Mouse (Mus musculus): ENCODE data around the gene Bmp6. TPM values are rescaled to one million over a fixed set of nuclear protein-coding genes. Genes with fewer than 3 reads are reported as not detected.

The Bmp6 gene
- total RNA-seq, 1 experiment from 2014 or later: 7.2 TPM

GRCm38 (mm10) chr13:38515845-38516244 is 170.9 kb downstream of the Bmp6 start:
- DNase-seq: no peak

DNA sequence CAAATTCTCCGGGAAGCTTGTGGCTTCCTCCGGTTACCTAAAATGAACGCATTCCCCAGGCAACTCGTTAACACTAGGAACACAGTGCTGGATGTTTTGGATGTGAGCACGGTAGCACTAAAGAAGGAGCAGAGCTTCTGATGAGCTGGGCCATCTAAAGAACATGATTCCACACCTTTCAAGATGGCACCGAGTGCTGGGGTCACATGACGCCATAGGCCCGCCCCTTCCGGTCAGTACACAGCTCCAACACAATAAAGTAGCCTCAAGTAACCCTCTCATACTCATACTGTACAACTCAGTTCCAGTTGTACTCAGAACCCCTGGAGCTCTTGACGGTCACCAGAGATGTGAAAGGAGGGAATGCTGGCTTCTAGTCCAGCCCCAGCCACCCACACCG is 171.7 kb downstream of the Bmp6 start:
- DNase-seq: no peak

DNA sequence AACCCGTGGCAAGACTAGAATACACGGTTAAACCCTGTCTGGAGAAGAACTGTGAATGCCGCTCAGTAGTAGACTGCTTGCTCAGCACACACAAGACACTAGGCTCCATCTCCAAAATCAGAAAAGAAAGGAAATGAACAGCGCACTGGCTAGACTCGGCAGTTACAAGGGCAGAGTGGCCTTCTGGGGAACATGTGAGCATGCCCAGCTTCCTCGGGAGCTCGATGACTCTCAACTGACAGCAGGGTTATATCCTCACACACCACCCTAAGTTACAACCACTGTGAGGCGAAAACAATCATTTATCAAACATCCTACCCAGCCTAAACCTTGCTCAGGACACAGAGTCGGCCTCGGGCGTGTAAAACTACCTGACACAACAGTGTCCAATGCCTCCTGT is 175.4 kb downstream of the Bmp6 start:
- no peak for DNase-seq

- no peak for DNase-seq
These were observed 177.2 kb downstream of the Bmp6 start for GRCm38 (mm10) chr13:38522056-38522654.

DNA sequence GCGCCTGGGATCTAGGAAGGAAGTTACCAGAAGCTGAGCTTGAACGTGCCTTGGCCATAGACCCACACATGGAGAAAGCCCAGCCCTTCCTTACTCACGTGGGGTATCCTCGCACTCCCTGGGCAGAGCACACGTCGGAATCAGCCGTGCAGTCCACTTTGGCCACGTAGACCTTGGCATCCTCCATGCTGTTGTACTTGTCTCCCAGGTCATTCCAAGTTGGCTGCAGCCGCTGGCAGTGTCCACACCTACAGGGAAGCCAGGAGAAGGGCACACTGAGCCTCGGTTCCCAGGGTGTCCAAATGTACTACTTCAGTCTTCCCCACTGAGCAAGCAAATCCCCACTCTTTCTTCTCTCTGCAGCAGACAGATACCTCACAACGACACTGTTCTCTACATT is 178.3 kb downstream of the Bmp6 start:
- DNase-seq: no peak

GRCm38 (mm10) chr13:38525261-38525660 is 180.4 kb downstream of the Bmp6 start:
- DNase-seq: no peak

- no peak for DNase-seq
These were observed 181.2 kb downstream of the Bmp6 start for GRCm38 (mm10) chr13:38526116-38526515.

DNA sequence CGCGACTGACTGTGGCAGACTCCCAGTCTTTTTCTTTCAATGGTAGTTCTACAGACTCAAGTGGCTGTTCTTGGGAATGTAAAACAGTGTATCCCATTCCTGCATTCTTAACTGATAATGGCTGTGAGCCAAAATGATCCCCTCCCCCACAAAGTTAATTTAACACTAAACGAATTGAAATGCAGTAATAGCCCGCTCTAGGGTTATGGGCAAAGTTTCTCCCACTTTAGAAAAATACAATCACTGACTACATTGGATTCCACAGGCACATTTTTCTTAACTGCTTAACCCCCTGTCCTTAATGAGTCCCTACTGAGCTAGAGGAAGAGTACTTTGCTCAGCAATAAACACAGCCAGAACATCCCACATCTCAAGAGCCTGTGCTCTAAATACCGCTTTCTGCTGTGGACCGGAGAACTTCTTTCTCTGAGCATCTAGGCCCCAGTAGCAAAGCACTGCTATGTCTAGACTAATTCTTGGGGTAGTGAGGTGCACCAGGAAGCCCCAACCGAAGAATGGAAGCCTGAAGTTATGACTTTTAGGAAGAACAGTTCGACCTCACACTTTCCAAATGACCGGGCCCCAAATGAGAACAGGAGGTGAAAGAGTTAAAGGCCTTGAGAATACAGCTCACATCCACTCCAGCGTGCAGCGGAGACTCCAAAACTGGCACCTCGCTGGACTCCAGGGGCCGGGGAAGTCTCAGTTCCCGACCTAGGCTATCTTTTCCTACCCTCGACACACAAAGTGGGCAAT is 182.3 kb downstream of the Bmp6 start:
- no peak for DNase-seq

DNA sequence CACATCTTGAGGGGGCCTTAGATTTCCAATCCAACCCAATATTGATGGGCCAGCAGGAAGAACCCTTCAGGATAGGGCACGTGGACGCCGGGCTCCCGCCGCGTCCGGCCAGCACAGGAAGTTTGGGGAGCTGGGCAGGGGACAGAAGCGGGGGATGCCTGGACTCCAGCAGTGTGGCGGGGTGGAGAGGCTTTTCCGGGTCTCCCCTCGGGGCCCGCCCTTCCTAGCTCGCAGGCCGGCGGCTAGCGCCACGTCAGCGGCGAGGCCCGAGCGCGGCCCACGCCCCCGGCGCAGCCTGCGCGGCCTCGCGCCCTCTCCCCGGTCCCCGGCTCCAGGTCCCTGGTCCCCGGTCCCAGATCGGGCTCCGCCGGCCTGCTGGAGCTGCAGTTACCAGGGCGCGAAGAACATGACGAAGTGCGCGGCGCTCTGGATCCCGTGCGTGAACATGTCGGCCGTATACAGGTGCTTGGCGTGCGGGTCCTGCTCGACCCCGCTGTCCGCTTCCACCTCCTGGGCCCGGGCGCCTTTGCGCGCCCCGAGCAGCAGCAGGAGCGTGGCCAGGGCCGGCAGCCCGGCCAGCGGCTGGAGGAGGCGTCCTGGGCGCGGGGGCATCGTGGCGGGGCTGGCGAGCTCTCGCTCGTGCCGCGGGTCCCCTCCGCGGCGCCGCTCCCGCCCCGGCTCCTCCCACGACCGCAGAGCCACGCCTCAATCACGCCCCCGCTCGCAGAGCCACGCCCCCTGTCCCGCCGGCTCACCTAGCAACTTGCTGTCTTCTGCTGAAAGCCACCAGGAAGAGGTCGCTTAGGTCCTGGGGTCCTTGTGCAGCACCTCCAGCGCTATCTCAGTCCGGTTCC is 183.1 kb downstream of the Bmp6 start:
- peak; percentile 91 for DNase-seq

DNA sequence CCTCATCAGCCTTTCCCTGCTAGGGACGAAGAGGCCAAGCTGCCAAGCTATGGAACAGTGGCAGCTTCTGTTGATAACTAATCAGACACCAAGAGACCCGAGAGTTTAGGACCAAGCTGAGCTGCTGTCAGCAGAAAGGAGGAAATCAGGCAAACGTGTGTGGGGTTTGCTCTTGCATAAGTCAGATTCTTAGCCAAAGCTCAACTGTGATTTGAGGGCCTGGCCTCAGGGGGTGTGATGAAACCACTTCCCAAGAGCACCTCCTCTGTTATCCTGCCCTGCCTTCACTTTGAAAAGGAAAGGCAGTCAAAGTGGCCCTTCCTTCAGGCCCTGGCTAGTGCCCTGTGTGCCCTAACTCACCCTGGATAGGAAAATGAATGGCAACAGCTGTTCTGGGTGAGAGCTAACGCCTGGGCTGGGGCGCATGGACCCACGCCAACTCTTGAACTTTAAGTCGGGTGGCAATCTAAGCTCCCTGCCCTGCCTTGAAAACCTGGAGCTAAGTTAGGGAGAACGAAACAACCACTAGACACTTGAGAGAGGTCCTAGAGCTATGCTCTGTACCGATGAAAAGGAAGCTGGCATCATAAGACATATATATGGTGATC is 183.9 kb downstream of the Bmp6 start, which contains the start of gene Txndc5:
Txndc5 (minus strand) TSS at position 138 of the 608 bp plus-strand sequence.
- no peak for DNase-seq

- DNase-seq: no peak
These were observed 184.7 kb downstream of the Bmp6 start for GRCm38 (mm10) chr13:38529576-38529975.

DNA sequence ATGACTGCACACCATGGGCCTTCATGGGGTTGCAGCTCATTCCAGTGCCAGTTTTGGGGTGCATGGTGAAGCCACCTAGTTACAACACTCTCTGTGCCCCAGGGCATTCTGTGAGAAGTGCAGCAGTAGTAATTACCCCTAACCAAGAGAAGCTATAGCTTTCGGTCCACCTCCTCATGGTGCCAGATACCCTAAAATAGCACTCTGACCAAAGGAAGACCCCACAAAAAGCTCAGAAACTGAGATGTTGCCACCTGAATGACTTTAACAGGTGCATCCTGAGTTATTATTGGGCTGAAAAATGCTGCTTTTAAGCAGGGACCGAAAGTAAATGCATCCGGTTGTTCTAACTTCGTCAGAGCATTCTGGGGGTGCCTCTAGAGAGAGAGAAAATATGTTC is 186.6 kb downstream of the Bmp6 start:
- no peak for DNase-seq

GRCm38 (mm10) chr13:38533461-38533860 is 188.6 kb downstream of the Bmp6 start:
- DNase-seq: no peak

DNA sequence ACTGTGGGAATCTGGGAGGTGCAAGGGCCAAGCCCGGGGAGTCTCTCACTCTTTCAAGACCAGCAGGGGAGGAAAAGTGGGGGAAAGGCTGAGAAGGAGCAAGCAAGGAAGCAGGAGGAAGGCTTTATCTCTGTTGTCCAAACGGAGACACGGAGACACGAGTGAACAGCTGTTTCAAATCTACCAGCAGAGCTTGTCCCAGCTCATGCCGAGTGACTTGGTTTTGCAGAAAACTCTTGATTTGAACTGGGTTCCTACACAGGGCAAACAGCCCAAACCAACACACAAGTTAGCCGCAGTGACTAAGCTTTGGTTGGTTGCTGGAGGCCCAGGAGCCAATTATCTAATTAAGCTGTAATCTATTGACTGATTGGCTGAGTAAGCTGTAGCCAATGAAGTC is 189.1 kb downstream of the Bmp6 start:
- DNase-seq: no peak

GRCm38 (mm10) chr13:38534731-38535130 is 189.8 kb downstream of the Bmp6 start:
- DNase-seq: no peak

GRCm38 (mm10) chr13:38537521-38537920 is 192.6 kb downstream of the Bmp6 start:
- no peak for DNase-seq

GRCm38 (mm10) chr13:38539192-38539900 is 194.4 kb downstream of the Bmp6 start:
- DNase-seq: no peak

- no peak for DNase-seq
These were observed 198.7 kb downstream of the Bmp6 start for GRCm38 (mm10) chr13:38543455-38544125.

DNA sequence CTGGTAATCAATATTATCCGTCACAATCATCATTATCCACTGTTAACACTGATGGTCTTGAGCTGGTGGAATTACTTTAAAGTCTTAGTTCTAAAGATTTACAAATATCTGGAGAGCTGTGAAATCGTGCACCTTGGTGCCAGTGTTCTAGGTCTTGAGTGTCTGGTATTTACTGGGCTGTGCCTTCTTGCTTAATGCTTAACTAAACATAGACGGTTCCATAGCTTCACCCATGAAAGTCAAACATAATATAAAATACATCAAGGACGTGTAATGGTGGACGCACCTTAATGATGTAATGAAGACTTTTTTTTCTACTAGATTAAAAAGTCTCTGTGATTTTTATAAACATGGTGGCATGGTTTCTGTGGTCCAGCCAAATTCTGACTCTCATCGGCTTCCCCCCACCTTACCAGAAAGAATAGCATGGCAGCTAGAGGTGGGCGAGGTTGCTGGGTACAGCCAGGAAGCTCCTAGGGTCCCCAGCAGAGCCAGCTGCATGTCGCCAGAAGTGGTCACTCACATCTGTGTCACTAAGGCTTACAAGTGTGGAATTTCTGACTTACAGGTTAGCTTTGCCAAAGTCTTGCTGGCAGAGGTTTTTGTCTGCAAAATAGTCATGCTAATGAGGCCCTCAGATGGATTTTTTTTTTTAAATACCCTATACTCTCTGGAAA is 200.0 kb downstream of the Bmp6 start:
- DNase-seq: no peak

DNA sequence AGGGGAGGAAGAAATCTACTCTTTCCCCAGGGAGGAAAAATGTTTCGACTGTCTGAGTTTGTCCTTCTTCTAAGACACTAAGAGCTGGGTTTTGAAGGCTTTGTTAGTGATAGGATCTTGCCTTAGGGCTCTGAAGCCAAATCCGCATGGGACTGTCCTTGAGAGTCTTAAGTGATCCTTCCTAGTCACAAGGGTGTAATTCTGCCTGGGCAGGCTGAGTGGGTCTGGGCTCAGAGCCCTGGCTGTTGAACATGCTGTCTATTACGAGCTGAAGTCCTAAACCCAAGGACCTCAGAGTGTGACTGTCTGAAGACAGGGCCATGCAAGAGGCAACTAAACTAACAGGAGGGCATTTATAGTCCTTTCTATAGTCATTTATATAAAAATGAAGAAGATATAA is 200.6 kb downstream of the Bmp6 start:
- DNase-seq: peak; percentile 16

DNA sequence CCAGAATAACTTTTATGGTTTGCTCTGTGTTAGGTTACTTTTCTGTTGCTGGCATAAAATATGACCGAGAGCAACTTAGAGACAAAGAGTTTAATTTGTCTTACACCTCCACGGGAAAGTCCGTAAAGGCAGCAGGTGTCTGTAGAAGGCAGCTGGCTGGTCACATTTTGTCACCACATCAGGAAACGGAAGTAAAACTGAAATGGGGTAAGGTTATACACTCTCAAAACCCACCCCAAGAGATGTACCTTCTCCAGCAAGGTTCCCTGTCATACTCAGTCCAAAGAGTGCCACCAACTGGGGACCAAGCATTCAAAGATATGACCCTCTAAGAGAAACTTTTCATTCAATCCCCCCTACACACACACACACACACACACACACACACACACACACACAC is 201.8 kb downstream of the Bmp6 start:
- no peak for DNase-seq
